Mouse (Mus musculus): ENCODE measurements at regions not wholly inside any gene's neighbourhood (a gene's known extent, or its start where the extent isn't known, plus 50 kb on each side); places are given as distances from the start of the nearest gene placed in this dataset.
A peak's percentile ranks its signal among the peaks of the same experiment; 100 is the strongest.

GRCm38 (mm10) chr5:119418486-119418885, 252.0 kb upstream of the Tbx3 start:
- no peak for DNase-seq

- DNase-seq: no peak
These were observed 242.9 kb upstream of the Tbx3 start for GRCm38 (mm10) chr5:119427511-119428019.

GRCm38 (mm10) chr5:119431271-119431756, 239.2 kb upstream of the Tbx3 start:
- no peak for DNase-seq

GRCm38 (mm10) chr5:119434572-119434971, 235.9 kb upstream of the Tbx3 start:
- no peak for DNase-seq

- DNase-seq: no peak
These were observed 222.0 kb upstream of the Tbx3 start for GRCm38 (mm10) chr5:119448494-119448893.

GRCm38 (mm10) chr5:119449166-119449565, 221.3 kb upstream of the Tbx3 start:
- no peak for DNase-seq

GRCm38 (mm10) chr5:119459751-119460150, 210.7 kb upstream of the Tbx3 start:
- no peak for DNase-seq

- DNase-seq: no peak
These were observed 207.6 kb upstream of the Tbx3 start for GRCm38 (mm10) chr5:119462659-119463530.

GRCm38 (mm10) chr5:119464553-119464952, 205.9 kb upstream of the Tbx3 start:
- DNase-seq: no peak

- no peak for DNase-seq
These were observed 203.0 kb upstream of the Tbx3 start for GRCm38 (mm10) chr5:119467346-119468085.

- no peak for DNase-seq
These were observed 192.5 kb upstream of the Tbx3 start for GRCm38 (mm10) chr5:119477926-119478325.

- no peak for DNase-seq
These were observed 192.1 kb upstream of the Tbx3 start for GRCm38 (mm10) chr5:119478331-119478730.

GRCm38 (mm10) chr5:119480191-119481190, 190.0 kb upstream of the Tbx3 start:
- DNase-seq: no peak

- no peak for DNase-seq
These were observed 186.8 kb upstream of the Tbx3 start for GRCm38 (mm10) chr5:119483706-119484105.

- no peak for DNase-seq
These were observed 184.3 kb upstream of the Tbx3 start for GRCm38 (mm10) chr5:119486196-119486595.

- no peak for DNase-seq
These were observed 183.3 kb upstream of the Tbx3 start for GRCm38 (mm10) chr5:119487184-119487583.

- no peak for DNase-seq
These were observed 173.0 kb upstream of the Tbx3 start for GRCm38 (mm10) chr5:119497501-119497900.

- DNase-seq: no peak
These were observed 172.0 kb upstream of the Tbx3 start for GRCm38 (mm10) chr5:119498431-119498830.

GRCm38 (mm10) chr5:119507709-119508108, 162.8 kb upstream of the Tbx3 start:
- DNase-seq: no peak

GRCm38 (mm10) chr5:119518506-119519252, 151.8 kb upstream of the Tbx3 start:
- peak; percentile 23 for DNase-seq

GRCm38 (mm10) chr5:119524171-119524570, 146.3 kb upstream of the Tbx3 start:
- DNase-seq: no peak

GRCm38 (mm10) chr5:119525960-119526359, 144.5 kb upstream of the Tbx3 start:
- no peak for DNase-seq

Data from kidney, adult 18-20 months (tissue).